Mouse (Mus musculus): ENCODE measurements at regions not wholly inside any gene's neighbourhood (a gene's known extent, or its start where the extent isn't known, plus 50 kb on each side); places are given as distances from the start of the nearest gene placed in this dataset.

- H3K36me3 ChIP-seq = no peaks in the 10 kb centered on the region
- H3K27me3 ChIP-seq (ENCODE audit: insufficient read depth, poor library complexity, severe bottlenecking) = no peaks in the 10 kb centered on the region
- H3K4me1 ChIP-seq (replicated peaks) = peaks cover 7% of the 10 kb centered on the region; the same call in 1 of the 2 replicates
- H3K4me3 ChIP-seq = no peak overlapping the region
- 75% methylated on average over 12 of the region's 13 CpGs for WGBS
- H3K9me3 ChIP-seq = no peaks in the 10 kb centered on the region
- no peak for DNase-seq (ENCODE audit: low spot score)
- no peak overlapping the region for H3K27ac ChIP-seq
Observed at GRCm38 (mm10) chr6:140290109-140290508, 133.7 kb upstream of the Plekha5 start.

- no peaks in the 10 kb centered on the region for H3K27me3 ChIP-seq (ENCODE audit: insufficient read depth, poor library complexity, severe bottlenecking)
- DNase-seq (ENCODE audit: low spot score) = no peak
- H3K27ac ChIP-seq = 0 out of 2 replicates have a peak overlapping the region, but pooled peaks have one; percentile 16
- H3K4me1 ChIP-seq (replicated peaks) = peaks cover 7% of the 10 kb centered on the region; the same call in 1 of the 2 replicates
- no peaks in the 10 kb centered on the region for H3K36me3 ChIP-seq
- no peaks in the 10 kb centered on the region for H3K9me3 ChIP-seq
- WGBS = 56% methylated on average over 8 of the region's 8 CpGs
- no peak overlapping the region for H3K4me3 ChIP-seq
Observed at GRCm38 (mm10) chr6:140288799-140289198, 135.1 kb upstream of the Plekha5 start.

- H3K4me1 ChIP-seq (replicated peaks) = peaks cover 14% of the 10 kb centered on the region; the same call in 1 of the 2 replicates
- H3K4me3 ChIP-seq = no peak overlapping the region
- no peaks in the 10 kb centered on the region for H3K27me3 ChIP-seq (ENCODE audit: insufficient read depth, poor library complexity, severe bottlenecking)
- WGBS = 68% methylated on average over 7 of the region's 7 CpGs
- no peaks in the 10 kb centered on the region for H3K9me3 ChIP-seq
- H3K36me3 ChIP-seq = no peaks in the 10 kb centered on the region
- peak overlapping the region; percentile 35; the same call in 1 of the 2 replicates for H3K27ac ChIP-seq
- DNase-seq (ENCODE audit: low spot score) = no peak
Observed at GRCm38 (mm10) chr6:140282285-140282577, 141.6 kb upstream of the Plekha5 start.

GRCm38 (mm10) chr6:140281488-140282284, 142.2 kb upstream of the Plekha5 start:
- peak overlapping the region; percentile 35; the same call in 1 of the 2 replicates for H3K27ac ChIP-seq
- H3K4me1 ChIP-seq (replicated peaks) = peaks cover 14% of the 10 kb centered on the region; the same call in 1 of the 2 replicates
- no peaks in the 10 kb centered on the region for H3K9me3 ChIP-seq
- no peaks in the 10 kb centered on the region for H3K27me3 ChIP-seq (ENCODE audit: insufficient read depth, poor library complexity, severe bottlenecking)
- no peak overlapping the region for H3K4me3 ChIP-seq
- H3K36me3 ChIP-seq = no peaks in the 10 kb centered on the region
- DNase-seq (ENCODE audit: low spot score) = no peak
- WGBS = 77% methylated on average over 17 of the region's 17 CpGs

GRCm38 (mm10) chr6:140280817-140281475, 142.9 kb upstream of the Plekha5 start:
- no peaks in the 10 kb centered on the region for H3K27me3 ChIP-seq (ENCODE audit: insufficient read depth, poor library complexity, severe bottlenecking)
- H3K4me3 ChIP-seq = no peak overlapping the region
- H3K36me3 ChIP-seq = no peaks in the 10 kb centered on the region
- no peaks in the 10 kb centered on the region for H3K9me3 ChIP-seq
- no peak for DNase-seq (ENCODE audit: low spot score)
- H3K27ac ChIP-seq = no peak overlapping the region
- 73% methylated on average over 9 of the region's 9 CpGs for WGBS
- H3K4me1 ChIP-seq (replicated peaks) = peaks cover 14% of the 10 kb centered on the region; the same call in 1 of the 2 replicates

GRCm38 (mm10) chr6:140279736-140280370, 144.0 kb upstream of the Plekha5 start:
- DNase-seq (ENCODE audit: low spot score) = no peak
- Histone ChIP-seq H3K9me3 (no peaks in the 10 kb centered on the region), H3K27ac (no peak overlapping the region), H3K36me3 (no peaks in the 10 kb centered on the region), H3K27me3 (ENCODE audit: insufficient read depth, poor library complexity, severe bottlenecking) (no peaks in the 10 kb centered on the region), H3K4me3 (no peak overlapping the region), H3K4me1 (replicated peaks) (peaks cover 14% of the 10 kb centered on the region; the same call in 1 of the 2 replicates)
- 90% methylated on average over 8 of the region's 8 CpGs for WGBS

GRCm38 (mm10) chr6:140278750-140279149, 145.1 kb upstream of the Plekha5 start:
- DNase-seq (ENCODE audit: low spot score) = no peak
- WGBS = 77% methylated on average over 5 of the region's 5 CpGs
- no peak overlapping the region for H3K27ac ChIP-seq

GRCm38 (mm10) chr6:140270592-140270991, 153.3 kb upstream of the Plekha5 start:
- DNase-seq (ENCODE audit: low spot score) = no peak
- Histone ChIP-seq H3K4me3 (no peak overlapping the region), H3K27ac (no peak overlapping the region), H3K9me3 (no peaks in the 10 kb centered on the region), H3K27me3 (ENCODE audit: insufficient read depth, poor library complexity, severe bottlenecking) (no peaks in the 10 kb centered on the region), H3K4me1 (replicated peaks) (peaks cover 12% of the 10 kb centered on the region), H3K36me3 (no peaks in the 10 kb centered on the region)
- WGBS = 92% methylated on average over 6 of the region's 6 CpGs

More at GRCm38 (mm10) chr6:140278750-140279149, 145.1 kb upstream of the Plekha5 start:
- Histone ChIP-seq H3K27me3 (ENCODE audit: insufficient read depth, poor library complexity, severe bottlenecking) (no peaks in the 10 kb centered on the region), H3K36me3 (no peaks in the 10 kb centered on the region), H3K4me3 (no peak overlapping the region), H3K9me3 (no peaks in the 10 kb centered on the region), H3K4me1 (replicated peaks) (peaks cover 14% of the 10 kb centered on the region; the same call in 1 of the 2 replicates)

GRCm38 (mm10) chr6:140268315-140269070, 155.4 kb upstream of the Plekha5 start:
- no peak overlapping the region for H3K27ac ChIP-seq
- H3K4me3 ChIP-seq = no peak overlapping the region
- DNase-seq (ENCODE audit: low spot score) = no peak
- H3K4me1 ChIP-seq (replicated peaks) = peaks cover 12% of the 10 kb centered on the region
- WGBS = 24% methylated on average over 11 of the region's 11 CpGs
- H3K27me3 ChIP-seq (ENCODE audit: insufficient read depth, poor library complexity, severe bottlenecking) = no peaks in the 10 kb centered on the region
- H3K9me3 ChIP-seq = no peaks in the 10 kb centered on the region
- no peaks in the 10 kb centered on the region for H3K36me3 ChIP-seq

- Histone ChIP-seq H3K4me1 (replicated peaks) (peaks cover 7% of the 10 kb centered on the region), H3K9me3 (no peaks in the 10 kb centered on the region), H3K27ac (no peak overlapping the region), H3K4me3 (no peak overlapping the region), H3K27me3 (ENCODE audit: insufficient read depth, poor library complexity, severe bottlenecking) (no peaks in the 10 kb centered on the region), H3K36me3 (no peaks in the 10 kb centered on the region)
- 15% methylated on average over 1 of the region's 1 CpGs for WGBS
- DNase-seq (ENCODE audit: low spot score) = no peak
Observed at GRCm38 (mm10) chr6:140263920-140264319, 159.9 kb upstream of the Plekha5 start.

GRCm38 (mm10) chr6:140261813-140262212, 162.0 kb upstream of the Plekha5 start:
- Histone ChIP-seq H3K9me3 (no peaks in the 10 kb centered on the region), H3K4me3 (no peak overlapping the region), H3K4me1 (replicated peaks) (no peaks in the 10 kb centered on the region), H3K27me3 (ENCODE audit: insufficient read depth, poor library complexity, severe bottlenecking) (no peaks in the 10 kb centered on the region), H3K27ac (no peak overlapping the region), H3K36me3 (no peaks in the 10 kb centered on the region)
- no peak for DNase-seq (ENCODE audit: low spot score)
- WGBS = 87% methylated on average over 1 of the region's 1 CpGs

- H3K36me3 ChIP-seq = no peaks in the 10 kb centered on the region
- DNase-seq (ENCODE audit: low spot score) = no peak
- H3K4me1 ChIP-seq (replicated peaks) = no peaks in the 10 kb centered on the region
- H3K9me3 ChIP-seq = no peaks in the 10 kb centered on the region
- 88% methylated on average over 3 of the region's 3 CpGs for whole genome bisulfite sequencing
- H3K27ac ChIP-seq = no peak overlapping the region
- H3K27me3 ChIP-seq (ENCODE audit: insufficient read depth, poor library complexity, severe bottlenecking) = no peaks in the 10 kb centered on the region
- no peak overlapping the region for H3K4me3 ChIP-seq
Observed at GRCm38 (mm10) chr6:140258761-140259160, 165.1 kb upstream of the Plekha5 start.

All from hindbrain, embryonic 10.5 days (tissue).